Mouse (Mus musculus): ENCODE results near the gene Ccser1. TPM values are rescaled to one million over a fixed set of nuclear protein-coding genes. Genes with fewer than 3 reads are reported as not detected.

Ccser1 gene
- polyA plus RNA-seq, 1 experiment from 2014 or later: 17.9 TPM

- H3K9ac ChIP-seq: no peak overlapping the region
- H3K9me3 ChIP-seq (replicated peaks): no peaks in the 10 kb centered on the region
- H3K4me1 ChIP-seq: no peaks in the 10 kb centered on the region
- no peak overlapping the region for H3K4me3 ChIP-seq
- no peaks in the 10 kb centered on the region for H3K27me3 ChIP-seq
- no peaks in the 10 kb centered on the region for H3K36me3 ChIP-seq
- no peak for ATAC-seq (ENCODE audit: low FRiP score)
- no peak overlapping the region for H3K4me2 ChIP-seq (replicated peaks)
- no peak overlapping the region for H3K27ac ChIP-seq
These were observed 481.3 kb downstream of the Ccser1 start for GRCm38 (mm10) chr6:61661414-61661813.

- 86% methylated on average over 1 of the region's 1 CpGs for WGBS
- Histone ChIP-seq H3K36me3 (no peaks in the 10 kb centered on the region), H3K27me3 (no peaks in the 10 kb centered on the region), H3K4me3 (no peak overlapping the region), H3K9ac (no peak overlapping the region), H3K27ac (no peak overlapping the region), H3K4me2 (replicated peaks) (no peak overlapping the region), H3K9me3 (replicated peaks) (no peaks in the 10 kb centered on the region), H3K4me1 (no peaks in the 10 kb centered on the region)
- no peak for ATAC-seq (ENCODE audit: low FRiP score)
These were observed 484.4 kb downstream of the Ccser1 start for GRCm38 (mm10) chr6:61664572-61664971.

- H3K9ac ChIP-seq: no peak overlapping the region
- no peak for ATAC-seq (ENCODE audit: low FRiP score)
- H3K9me3 ChIP-seq (replicated peaks): no peaks in the 10 kb centered on the region
- no peak overlapping the region for H3K4me2 ChIP-seq (replicated peaks)
- H3K27ac ChIP-seq: no peak overlapping the region
- no peaks in the 10 kb centered on the region for H3K27me3 ChIP-seq
- no peaks in the 10 kb centered on the region for H3K36me3 ChIP-seq
- H3K4me3 ChIP-seq: no peak overlapping the region
- 29% methylated on average over 2 of the region's 2 CpGs for WGBS
- H3K4me1 ChIP-seq: no peaks in the 10 kb centered on the region
These were observed 506.9 kb downstream of the Ccser1 start for GRCm38 (mm10) chr6:61687002-61687401.

GRCm38 (mm10) chr6:61703003-61703402 lies 522.9 kb downstream of the Ccser1 start:
- WGBS: 92% methylated on average over 7 of the region's 7 CpGs
- Histone ChIP-seq H3K4me2 (replicated peaks) (no peak overlapping the region), H3K36me3 (no peaks in the 10 kb centered on the region), H3K27me3 (no peaks in the 10 kb centered on the region), H3K27ac (no peak overlapping the region), H3K4me3 (no peak overlapping the region), H3K9me3 (replicated peaks) (no peaks in the 10 kb centered on the region), H3K4me1 (no peaks in the 10 kb centered on the region), H3K9ac (no peak overlapping the region)
- ATAC-seq (ENCODE audit: low FRiP score): no peak

- Histone ChIP-seq H3K9me3 (replicated peaks) (no peaks in the 10 kb centered on the region), H3K27ac (no peak overlapping the region), H3K4me2 (replicated peaks) (no peak overlapping the region), H3K4me3 (no peak overlapping the region), H3K4me1 (no peaks in the 10 kb centered on the region), H3K27me3 (no peaks in the 10 kb centered on the region), H3K9ac (no peak overlapping the region), H3K36me3 (no peaks in the 10 kb centered on the region)
- no peak for ATAC-seq (ENCODE audit: low FRiP score)
- WGBS: 73% methylated on average over 1 of the region's 1 CpGs
These were observed 541.1 kb downstream of the Ccser1 start for GRCm38 (mm10) chr6:61721220-61721619.

- Histone ChIP-seq H3K9me3 (replicated peaks) (no peaks in the 10 kb centered on the region), H3K36me3 (no peaks in the 10 kb centered on the region), H3K4me2 (replicated peaks) (no peak overlapping the region), H3K4me1 (no peaks in the 10 kb centered on the region), H3K27me3 (no peaks in the 10 kb centered on the region), H3K27ac (no peak overlapping the region), H3K4me3 (no peak overlapping the region), H3K9ac (no peak overlapping the region)
- 68% methylated on average over 1 of the region's 1 CpGs for WGBS
- ATAC-seq (ENCODE audit: low FRiP score): no peak; the same call in 1 of the 2 replicates
These were observed 548.9 kb downstream of the Ccser1 start for GRCm38 (mm10) chr6:61729065-61729464.

GRCm38 (mm10) chr6:61730088-61730880 lies 550.2 kb downstream of the Ccser1 start:
- 88% methylated on average over 5 of the region's 5 CpGs for WGBS
- no peak overlapping the region for H3K4me2 ChIP-seq (replicated peaks)
- no peak overlapping the region for H3K4me3 ChIP-seq
- no peak for ATAC-seq (ENCODE audit: low FRiP score)
- H3K9me3 ChIP-seq (replicated peaks): no peaks in the 10 kb centered on the region
- no peak overlapping the region for H3K27ac ChIP-seq
- H3K4me1 ChIP-seq: no peaks in the 10 kb centered on the region
- H3K9ac ChIP-seq: no peak overlapping the region
- H3K36me3 ChIP-seq: no peaks in the 10 kb centered on the region
- no peaks in the 10 kb centered on the region for H3K27me3 ChIP-seq

- H3K27me3 ChIP-seq: no peaks in the 10 kb centered on the region
- no peaks in the 10 kb centered on the region for H3K4me1 ChIP-seq
- H3K4me3 ChIP-seq: no peak overlapping the region
- no peak overlapping the region for H3K27ac ChIP-seq
- no peak for ATAC-seq (ENCODE audit: low FRiP score)
- 86% methylated on average over 1 of the region's 1 CpGs for WGBS
- no peaks in the 10 kb centered on the region for H3K36me3 ChIP-seq
- no peak overlapping the region for H3K4me2 ChIP-seq (replicated peaks)
- no peak overlapping the region for H3K9ac ChIP-seq
- H3K9me3 ChIP-seq (replicated peaks): no peaks in the 10 kb centered on the region
These were observed 566.2 kb downstream of the Ccser1 start for GRCm38 (mm10) chr6:61746346-61746745.

- no peak overlapping the region for H3K27ac ChIP-seq
- 86% methylated on average over 3 of the region's 3 CpGs for WGBS
- H3K27me3 ChIP-seq: no peaks in the 10 kb centered on the region
- ATAC-seq (ENCODE audit: low FRiP score): no peak
- H3K4me2 ChIP-seq (replicated peaks): no peak overlapping the region
- H3K4me1 ChIP-seq: no peaks in the 10 kb centered on the region
- no peak overlapping the region for H3K9ac ChIP-seq
- H3K9me3 ChIP-seq (replicated peaks): no peaks in the 10 kb centered on the region
- no peak overlapping the region for H3K4me3 ChIP-seq
- no peaks in the 10 kb centered on the region for H3K36me3 ChIP-seq
These were observed 582.0 kb downstream of the Ccser1 start for GRCm38 (mm10) chr6:61762135-61762534.

GRCm38 (mm10) chr6:61763379-61763778 lies 583.3 kb downstream of the Ccser1 start:
- no peak overlapping the region for H3K4me2 ChIP-seq (replicated peaks)
- 49% methylated on average over 5 of the region's 5 CpGs for WGBS
- H3K27me3 ChIP-seq: no peaks in the 10 kb centered on the region
- H3K4me3 ChIP-seq: no peak overlapping the region
- ATAC-seq (ENCODE audit: low FRiP score): no peak
- no peaks in the 10 kb centered on the region for H3K9me3 ChIP-seq (replicated peaks)
- H3K27ac ChIP-seq: no peak overlapping the region
- H3K9ac ChIP-seq: no peak overlapping the region
- H3K4me1 ChIP-seq: no peaks in the 10 kb centered on the region
- H3K36me3 ChIP-seq: no peaks in the 10 kb centered on the region

- Histone ChIP-seq H3K4me3 (no peak overlapping the region), H3K27ac (no peak overlapping the region), H3K36me3 (no peaks in the 10 kb centered on the region), H3K4me2 (replicated peaks) (no peak overlapping the region), H3K4me1 (no peaks in the 10 kb centered on the region), H3K9ac (no peak overlapping the region), H3K9me3 (replicated peaks) (no peaks in the 10 kb centered on the region), H3K27me3 (no peaks in the 10 kb centered on the region)
- ATAC-seq (ENCODE audit: low FRiP score): no peak
- 85% methylated on average over 2 of the region's 2 CpGs for WGBS
These were observed 585.7 kb downstream of the Ccser1 start for GRCm38 (mm10) chr6:61765801-61766200.

- no peak for ATAC-seq (ENCODE audit: low FRiP score)
- no peak overlapping the region for H3K4me3 ChIP-seq
- no peaks in the 10 kb centered on the region for H3K4me1 ChIP-seq
- H3K9me3 ChIP-seq (replicated peaks): no peaks in the 10 kb centered on the region
- H3K27me3 ChIP-seq: no peaks in the 10 kb centered on the region
- no peak overlapping the region for H3K9ac ChIP-seq
- no peak overlapping the region for H3K27ac ChIP-seq
- WGBS: 80% methylated on average over 8 of the region's 8 CpGs
- no peaks in the 10 kb centered on the region for H3K36me3 ChIP-seq
- no peak overlapping the region for H3K4me2 ChIP-seq (replicated peaks)
These were observed 587.0 kb downstream of the Ccser1 start for GRCm38 (mm10) chr6:61767151-61767550.

GRCm38 (mm10) chr6:61786706-61787105 lies 606.6 kb downstream of the Ccser1 start:
- H3K4me2 ChIP-seq (replicated peaks): no peak overlapping the region
- H3K4me3 ChIP-seq: no peak overlapping the region
- H3K9ac ChIP-seq: no peak overlapping the region
- H3K9me3 ChIP-seq (replicated peaks): no peaks in the 10 kb centered on the region
- H3K27me3 ChIP-seq: no peaks in the 10 kb centered on the region
- H3K4me1 ChIP-seq: no peaks in the 10 kb centered on the region
- WGBS: 93% methylated on average over 2 of the region's 2 CpGs
- no peaks in the 10 kb centered on the region for H3K36me3 ChIP-seq
- no peak for ATAC-seq (ENCODE audit: low FRiP score)
- H3K27ac ChIP-seq: no peak overlapping the region

All from hindbrain, embryonic 12.5 days (tissue).